Mouse (Mus musculus) kidney, postnatal 14 days (tissue): ENCODE results near the gene Atp9a.

Experiments used
- DNase-seq: peaks from one replicate; pipeline ENCODE4 v3.0.0; 2022; ENCODE audit warnings: mixed read lengths

Gene Atp9a

DNA sequence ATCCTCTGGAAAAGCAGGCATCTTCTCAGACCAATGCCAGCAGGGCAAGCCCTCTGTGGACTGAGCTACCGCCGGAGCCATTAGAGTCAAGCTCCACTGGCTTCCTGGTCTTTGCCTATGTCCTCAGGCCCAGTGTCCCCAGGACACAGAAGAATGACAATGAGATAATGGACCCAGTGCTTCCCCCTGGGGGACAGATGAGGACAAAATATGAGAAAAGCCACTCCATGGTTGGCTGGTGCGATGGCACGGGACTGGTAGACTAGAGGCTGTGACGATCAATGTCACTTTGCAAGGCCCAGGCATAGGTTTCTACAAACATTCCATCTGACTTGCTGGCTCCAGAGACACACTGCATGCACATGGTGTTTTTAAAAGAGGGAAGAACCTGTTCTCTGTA, 149.2 kb downstream of the Atp9a start:
- DNase-seq, result no peak

DNA sequence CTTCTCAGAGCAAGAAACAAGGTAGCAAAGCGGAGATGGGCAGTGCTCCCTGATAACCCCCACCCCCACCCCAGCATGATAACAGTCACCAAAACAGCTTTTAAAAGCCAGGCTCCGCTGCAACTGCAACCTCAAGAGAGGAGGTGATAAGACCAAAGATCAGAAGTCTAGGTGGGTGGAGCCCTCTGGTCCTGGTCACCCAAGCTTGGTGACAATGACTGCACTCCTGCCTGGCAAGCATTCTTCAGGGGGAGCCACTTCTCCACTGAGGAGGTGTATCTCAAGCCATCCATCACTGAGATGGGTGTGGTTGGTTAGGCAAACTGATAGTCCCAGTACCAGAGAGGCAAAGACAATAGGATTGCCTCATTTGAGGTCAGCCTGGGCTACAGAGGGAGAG, 151.1 kb downstream of the Atp9a start:
- DNase-seq, result no peak

DNA sequence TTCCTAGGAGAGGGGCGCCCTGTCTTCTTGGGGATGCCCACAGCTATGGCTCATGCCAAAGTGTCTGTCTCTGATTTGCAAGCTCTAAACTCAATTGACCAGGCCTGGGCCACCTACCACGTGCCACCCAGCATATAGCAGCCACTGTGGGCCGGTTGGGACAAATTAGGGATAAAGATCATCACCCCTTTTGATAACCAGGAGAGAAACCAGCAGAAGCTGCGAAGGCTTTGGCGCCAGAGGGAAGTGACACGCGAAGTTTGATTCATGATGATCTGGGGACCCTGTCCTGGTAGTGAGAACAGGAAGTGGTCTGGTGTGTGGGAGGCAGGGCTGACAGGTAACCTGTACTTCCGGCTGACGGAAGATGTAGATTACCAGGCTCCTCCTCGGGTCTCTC, 151.7 kb downstream of the Atp9a start:
- DNase-seq, result no peak

DNA sequence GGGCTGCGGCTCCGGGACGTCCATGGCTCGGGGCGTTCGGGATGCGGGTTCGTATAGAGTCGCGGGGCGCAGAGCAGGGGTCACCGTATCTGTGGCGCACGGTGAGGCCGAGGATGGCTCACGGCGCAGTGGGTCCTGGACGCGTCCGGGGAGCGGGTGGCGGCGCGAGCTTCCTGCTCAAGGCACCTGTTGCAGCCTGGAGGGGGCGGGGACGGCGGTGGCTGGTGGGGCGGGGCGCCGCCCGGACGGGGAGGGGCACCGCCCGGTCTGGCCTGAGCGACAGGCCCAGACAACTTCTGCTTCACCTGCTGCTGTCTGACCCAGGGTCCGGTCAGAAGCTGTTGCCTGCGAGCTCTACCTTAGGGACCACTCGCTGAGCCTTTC, 152.0 kb downstream of the Atp9a start:
- DNase-seq, result peak; percentile 81

- DNase-seq, result no peak
Observed at GRCm38 (mm10) chr2:168589368-168590167, 152.6 kb downstream of the Atp9a start.

GRCm38 (mm10) chr2:168588591-168589367, 153.4 kb downstream of the Atp9a start:
- no peak for DNase-seq

DNA sequence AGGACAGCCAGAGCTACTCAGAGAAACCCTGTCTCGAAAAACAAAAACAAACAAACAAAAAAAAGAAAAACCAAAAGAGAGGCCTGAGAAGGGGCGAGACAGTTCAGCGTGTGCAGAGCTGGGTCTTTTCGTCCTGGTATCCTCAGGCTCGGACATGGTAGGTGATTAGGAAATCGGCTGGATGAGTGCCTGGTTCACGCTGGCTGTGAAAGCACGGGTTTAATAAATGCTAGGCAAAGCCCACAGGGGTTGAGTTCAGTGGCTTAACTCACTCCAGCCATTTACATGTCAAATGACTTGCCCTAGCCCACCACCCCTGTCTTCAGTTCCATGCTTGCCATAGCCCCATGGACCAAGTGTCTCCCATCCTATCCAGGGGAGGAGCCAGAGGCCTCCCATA, 155.1 kb downstream of the Atp9a start:
- DNase-seq, result peak; percentile 58

DNA sequence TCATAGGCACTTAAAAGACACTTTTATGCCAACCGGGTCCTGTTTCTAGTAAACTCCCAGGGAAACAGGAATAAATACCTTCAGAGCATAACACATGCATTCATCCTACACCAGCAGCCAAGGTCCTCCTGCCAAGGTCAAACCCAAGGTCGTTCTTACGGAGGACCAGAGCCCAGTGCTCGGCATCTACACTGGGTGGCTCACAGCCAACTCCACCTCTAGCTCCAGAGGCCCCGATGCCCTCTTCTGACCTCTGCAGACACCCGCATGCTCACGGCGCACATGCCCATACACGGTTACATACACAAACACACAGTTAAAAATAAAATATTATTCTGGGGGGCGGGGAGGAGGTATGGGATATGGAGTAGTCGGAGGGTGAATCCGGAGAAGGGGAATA, 155.7 kb downstream of the Atp9a start:
- DNase-seq, result peak; percentile 58

DNA sequence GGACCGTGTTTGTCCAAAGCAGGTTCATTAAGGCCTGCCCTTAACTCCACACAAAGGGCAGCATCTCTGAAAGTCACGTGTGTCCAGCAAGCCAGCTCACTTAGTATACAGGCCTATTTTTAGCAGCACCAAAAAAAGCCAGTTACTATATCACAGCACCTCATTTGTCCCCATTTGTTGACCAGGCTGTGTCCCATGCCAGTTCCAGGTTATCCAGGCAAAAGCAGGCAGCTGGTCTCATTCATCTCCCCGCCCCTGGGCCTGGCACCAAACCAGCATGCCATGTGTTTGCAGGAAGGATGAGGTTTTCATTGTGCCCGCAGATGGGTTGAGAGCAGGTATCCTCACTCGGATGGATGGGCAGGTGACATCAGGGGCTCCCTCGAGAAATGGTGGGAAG, 157.4 kb downstream of the Atp9a start:
- DNase-seq, result no peak
